Mouse (Mus musculus) heart, embryonic 13.5 days (tissue): ENCODE data around the gene Smad3. TPM values are rescaled to one million over a fixed set of nuclear protein-coding genes. Genes with fewer than 3 reads are reported as not detected.
A peak's percentile ranks its signal among the peaks of the same experiment; 100 is the strongest.

ENCODE experiments used
- ATAC-seq: fragments of 200-750 bp; cut with Nextera tagmentation; 2 replicates; pipeline ENCODE4 v1.8.0; 2017; ENCODE audit warnings: moderate TSS enrichment; ENCODE audit not compliant: insufficient number of reproducible peaks, low FRiP score, low TSS enrichment; ENCODE audit errors: extremely low read depth
- H3K27ac ChIP-seq: fragments of 300-500 bp; sonication (generic); replicated peaks from 2 replicates; pipeline ENCODE4 v1.5.1; 2015; ENCODE audit warnings: moderate library complexity, mild to moderate bottlenecking, inconsistent platforms
- H3K27me3 ChIP-seq: fragments of 300-500 bp; sonication (generic); replicated peaks from 2 replicates; pipeline ENCODE4 v1.6.1; 2015; ENCODE audit warnings: mild to moderate bottlenecking, inconsistent platforms
- H3K36me3 ChIP-seq: fragments of 300-500 bp; sonication (generic); 2 replicates; pipeline ENCODE4 v1.6.1; 2015; ENCODE audit warnings: mild to moderate bottlenecking, inconsistent platforms
- H3K4me1 ChIP-seq: fragments of 300-500 bp; sonication (generic); 2 replicates; pipeline ENCODE4 v1.6.1; 2015; ENCODE audit warnings: inconsistent platforms
- H3K4me2 ChIP-seq: fragments of 300-500 bp; sonication (generic); 2 replicates; pipeline ENCODE4 v1.6.1; 2015; ENCODE audit warnings: inconsistent platforms, mild to moderate bottlenecking, moderate library complexity
- H3K4me3 ChIP-seq: fragments of 300-500 bp; sonication (generic); 2 replicates; pipeline ENCODE4 v1.5.1; 2015; ENCODE audit warnings: moderate library complexity, mild to moderate bottlenecking, inconsistent platforms
- H3K9ac ChIP-seq: fragments of 300-500 bp; sonication (generic); 2 replicates; pipeline ENCODE4 v1.6.1; 2015; ENCODE audit warnings: inconsistent platforms, mild to moderate bottlenecking, moderate library complexity
- H3K9me3 ChIP-seq: fragments of 300-500 bp; sonication (generic); 2 replicates; pipeline ENCODE4 v1.6.1; 2016; ENCODE audit warnings: inconsistent platforms
- WGBS: fragments of 180-500 bp; shearing (Covaris S2); methylation state at CpG from one replicate; pipeline ENCODE4 v1.1.7; 2015; ENCODE audit warnings: mixed read lengths; 5-methylcytosine and 5-hydroxymethylcytosine counted together
- polyA plus RNA-seq: library from polyadenylated mRNA; unstranded; fragments of >200 nt; fragmentation: Nextera tagmentation; extraction: Ambion mirVana; gene quantifications from 2 replicates; pipeline ENCODE4 v1.2.1, GENCODE M21; 2015

The Smad3 gene
- polyA plus RNA-seq, 1 experiment from 2014 or later, result 11.3 TPM

GRCm38 (mm10) chr9:63687413-63688015 is 70.3 kb downstream of the Smad3 start:
- Histone ChIP-seq H3K4me2 (no peak overlapping the region), H3K4me3 (no peak overlapping the region), H3K36me3 (peaks cover 10% of the 10 kb centered on the region; the same call in 1 of the 2 replicates), H3K9me3 (no peaks in the 10 kb centered on the region), H3K27ac (peak overlapping the region; percentile 60), H3K9ac (no peak overlapping the region), H3K4me1 (peaks cover 57% of the 10 kb centered on the region), H3K27me3 (no peaks in the 10 kb centered on the region)
- ATAC-seq, result no peak
- WGBS, result 77% methylated on average over 7 of the region's 7 CpGs

- Histone ChIP-seq H3K4me1 (peaks cover 51% of the 10 kb centered on the region), H3K9ac (no peak overlapping the region), H3K27ac (0 out of 2 replicates have a peak overlapping the region, but pooled peaks have one; percentile 32), H3K36me3 (peaks cover 8% of the 10 kb centered on the region; the same call in 1 of the 2 replicates), H3K4me2 (no peak overlapping the region), H3K4me3 (no peak overlapping the region), H3K9me3 (no peaks in the 10 kb centered on the region), H3K27me3 (no peaks in the 10 kb centered on the region)
- no peak for ATAC-seq
- 44% methylated on average over 5 of the region's 5 CpGs for WGBS
These were observed 72.4 kb downstream of the Smad3 start for GRCm38 (mm10) chr9:63685352-63685751.

GRCm38 (mm10) chr9:63684277-63684676 is 73.5 kb downstream of the Smad3 start:
- no peak overlapping the region for H3K9ac ChIP-seq
- H3K4me3 ChIP-seq, result no peak overlapping the region
- 0 out of 2 replicates have a peak, but pooled peaks cover 5% of the 10 kb centered on the region for H3K36me3 ChIP-seq
- ATAC-seq, result no peak
- H3K27me3 ChIP-seq, result no peaks in the 10 kb centered on the region
- H3K4me2 ChIP-seq, result no peak overlapping the region
- H3K9me3 ChIP-seq, result no peaks in the 10 kb centered on the region
- H3K4me1 ChIP-seq, result peaks cover 53% of the 10 kb centered on the region
- H3K27ac ChIP-seq, result no peak overlapping the region
- WGBS, result 84% methylated on average over 6 of the region's 6 CpGs

GRCm38 (mm10) chr9:63682943-63683342 is 74.9 kb downstream of the Smad3 start:
- Histone ChIP-seq H3K36me3 (0 out of 2 replicates have a peak, but pooled peaks cover 5% of the 10 kb centered on the region), H3K27me3 (no peaks in the 10 kb centered on the region), H3K4me2 (no peak overlapping the region), H3K27ac (peak overlapping the region; percentile 38; the same call in 1 of the 2 replicates), H3K4me3 (no peak overlapping the region), H3K9ac (no peak overlapping the region), H3K4me1 (peaks cover 59% of the 10 kb centered on the region), H3K9me3 (no peaks in the 10 kb centered on the region)
- no peak for ATAC-seq
- WGBS, result 76% methylated on average over 2 of the region's 2 CpGs

GRCm38 (mm10) chr9:63682301-63682700 is 75.5 kb downstream of the Smad3 start:
- ATAC-seq, result no peak
- 46% methylated on average over 9 of the region's 9 CpGs for WGBS
- H3K27ac ChIP-seq, result peak overlapping the region; percentile 38; the same call in 1 of the 2 replicates
- H3K4me2 ChIP-seq, result no peak overlapping the region
- no peak overlapping the region for H3K4me3 ChIP-seq
- peaks cover 60% of the 10 kb centered on the region for H3K4me1 ChIP-seq
- H3K27me3 ChIP-seq, result no peaks in the 10 kb centered on the region
- no peaks in the 10 kb centered on the region for H3K9me3 ChIP-seq
- 0 out of 2 replicates have a peak, but pooled peaks cover 5% of the 10 kb centered on the region for H3K36me3 ChIP-seq
- H3K9ac ChIP-seq, result 0 out of 2 replicates have a peak overlapping the region, but pooled peaks have one; percentile 1

- H3K27me3 ChIP-seq, result no peaks in the 10 kb centered on the region
- 67% methylated on average over 1 of the region's 1 CpGs for WGBS
These were observed 79.7 kb downstream of the Smad3 start for GRCm38 (mm10) chr9:63678076-63678475.

GRCm38 (mm10) chr9:63677621-63678020 is 80.2 kb downstream of the Smad3 start:
- Histone ChIP-seq H3K4me2 (no peak overlapping the region), H3K9me3 (no peaks in the 10 kb centered on the region), H3K36me3 (no peaks in the 10 kb centered on the region), H3K27ac (peak overlapping the region; percentile 78), H3K27me3 (no peaks in the 10 kb centered on the region), H3K4me1 (peaks cover 69% of the 10 kb centered on the region), H3K4me3 (no peak overlapping the region), H3K9ac (no peak overlapping the region)
- ATAC-seq, result no peak
- 56% methylated on average over 3 of the region's 3 CpGs for WGBS

More at GRCm38 (mm10) chr9:63678076-63678475, 79.7 kb downstream of the Smad3 start:
- no peaks in the 10 kb centered on the region for H3K9me3 ChIP-seq
- no peaks in the 10 kb centered on the region for H3K36me3 ChIP-seq
- H3K9ac ChIP-seq, result no peak overlapping the region
- H3K4me1 ChIP-seq, result peaks cover 69% of the 10 kb centered on the region
- H3K27ac ChIP-seq, result peak overlapping the region; percentile 78
- no peak overlapping the region for H3K4me3 ChIP-seq
- no peak overlapping the region for H3K4me2 ChIP-seq
- no peak for ATAC-seq

GRCm38 (mm10) chr9:63674613-63675012 is 83.2 kb downstream of the Smad3 start:
- ATAC-seq, result no peak
- H3K27ac ChIP-seq, result peak overlapping the region; percentile 24; the same call in 1 of the 2 replicates
- H3K9me3 ChIP-seq, result no peaks in the 10 kb centered on the region
- no peak overlapping the region for H3K9ac ChIP-seq
- WGBS, result 53% methylated on average over 10 of the region's 10 CpGs
- no peaks in the 10 kb centered on the region for H3K27me3 ChIP-seq
- no peak overlapping the region for H3K4me3 ChIP-seq
- H3K4me1 ChIP-seq, result peaks cover 70% of the 10 kb centered on the region
- no peak overlapping the region for H3K4me2 ChIP-seq
- H3K36me3 ChIP-seq, result peaks cover 5% of the 10 kb centered on the region

- no peak overlapping the region for H3K9ac ChIP-seq
These were observed 84.3 kb downstream of the Smad3 start for GRCm38 (mm10) chr9:63673494-63673805.

GRCm38 (mm10) chr9:63672797-63673493 is 84.8 kb downstream of the Smad3 start:
- Histone ChIP-seq H3K4me3 (no peak overlapping the region), H3K4me1 (peaks cover 69% of the 10 kb centered on the region), H3K36me3 (peaks cover 5% of the 10 kb centered on the region), H3K27ac (peak overlapping the region; percentile 48), H3K27me3 (no peaks in the 10 kb centered on the region), H3K9ac (no peak overlapping the region), H3K4me2 (no peak overlapping the region), H3K9me3 (no peaks in the 10 kb centered on the region)
- WGBS, result 57% methylated on average over 8 of the region's 8 CpGs
- ATAC-seq, result no peak

More at GRCm38 (mm10) chr9:63673494-63673805, 84.3 kb downstream of the Smad3 start:
- Histone ChIP-seq H3K4me2 (no peak overlapping the region), H3K36me3 (peaks cover 5% of the 10 kb centered on the region), H3K9me3 (no peaks in the 10 kb centered on the region), H3K4me1 (peaks cover 69% of the 10 kb centered on the region), H3K27ac (0 out of 2 replicates have a peak overlapping the region, but pooled peaks have one; percentile 48), H3K27me3 (no peaks in the 10 kb centered on the region), H3K4me3 (no peak overlapping the region)
- 63% methylated on average over 3 of the region's 3 CpGs for WGBS
- no peak for ATAC-seq

- H3K4me1 ChIP-seq, result peaks cover 76% of the 10 kb centered on the region
- 90% methylated on average over 7 of the region's 7 CpGs for WGBS
- no peak overlapping the region for H3K9ac ChIP-seq
- no peak overlapping the region for H3K4me2 ChIP-seq
- no peaks in the 10 kb centered on the region for H3K9me3 ChIP-seq
- H3K36me3 ChIP-seq, result peaks cover 25% of the 10 kb centered on the region
- no peak for ATAC-seq
- no peak overlapping the region for H3K4me3 ChIP-seq
- no peaks in the 10 kb centered on the region for H3K27me3 ChIP-seq
- no peak overlapping the region for H3K27ac ChIP-seq
These were observed 88.0 kb downstream of the Smad3 start for GRCm38 (mm10) chr9:63669816-63670215.
